Mouse (Mus musculus): Measurements from ENCODE around the gene Arhgef39.

Arhgef39 gene

GRCm38 (mm10) chr4:43499407-43500333 is at the start of gene Arhgef39:
Arhgef39 (minus strand) TSS chr4:43499695.
- no peak for DNase-seq (ENCODE audit: extremely low spot score, low read depth, low spot score)

DNA sequence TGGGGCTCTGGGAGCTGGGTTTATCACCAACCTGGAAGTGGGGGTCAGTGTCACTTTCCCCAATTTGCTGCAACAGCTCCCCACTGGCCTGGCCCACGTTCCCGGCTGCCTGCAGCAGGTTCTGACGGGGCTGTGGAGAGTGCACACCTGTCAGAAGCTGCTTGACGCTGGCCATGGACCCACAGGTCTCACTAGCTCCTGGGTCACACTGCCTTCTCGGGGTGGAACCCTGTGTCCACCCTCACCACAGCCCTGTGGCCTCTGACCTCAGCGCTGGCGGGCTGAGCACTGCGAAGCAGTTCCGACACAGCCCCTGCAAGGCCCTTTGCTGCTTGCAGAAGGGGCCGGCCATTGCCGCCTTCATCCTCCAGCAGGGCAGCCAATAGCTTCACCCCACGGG is 49.6 kb upstream of the Arhgef39 start:
- DNase-seq (ENCODE audit: extremely low spot score, low read depth, low spot score): no peak

- no peak for DNase-seq (ENCODE audit: extremely low spot score, low read depth, low spot score)
Observed at GRCm38 (mm10) chr4:43547160-43547559, 47.7 kb upstream of the Arhgef39 start.

DNA sequence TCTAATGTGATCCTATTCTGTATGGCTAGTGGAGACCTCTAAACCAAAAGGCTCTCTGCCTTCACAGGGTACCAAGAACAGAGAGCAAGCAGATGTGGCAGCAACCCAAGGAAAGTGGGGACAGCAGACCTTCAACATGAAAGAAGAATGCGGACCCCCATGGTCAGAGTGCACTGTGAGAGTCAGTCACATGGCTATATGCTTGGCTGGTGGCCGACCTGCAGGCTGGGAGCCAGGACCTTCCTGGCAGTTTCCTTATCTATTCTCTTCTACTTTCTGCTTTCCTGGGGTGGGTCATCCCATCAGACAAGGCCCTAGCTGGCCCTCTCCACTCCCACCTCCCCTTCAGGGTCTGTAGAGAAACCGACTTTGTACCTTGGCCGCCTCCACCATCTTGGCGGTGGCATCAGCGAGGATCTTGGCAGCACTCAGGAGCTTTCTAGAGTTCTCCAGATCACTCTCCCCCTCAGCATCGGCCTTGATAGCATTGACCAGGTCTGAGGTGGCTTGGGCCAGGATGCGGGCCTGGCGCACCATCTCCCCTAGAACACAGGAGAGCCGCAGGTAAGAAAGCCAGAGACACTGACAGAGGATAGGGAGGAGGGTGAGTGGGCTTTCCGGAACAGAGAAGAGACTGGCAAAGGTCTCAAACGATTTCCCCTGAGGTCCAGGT is 47.0 kb upstream of the Arhgef39 start:
- no peak for DNase-seq (ENCODE audit: extremely low spot score, low read depth, low spot score)

GRCm38 (mm10) chr4:43542044-43542443 is 42.5 kb upstream of the Arhgef39 start:
- no peak for DNase-seq (ENCODE audit: extremely low spot score, low read depth, low spot score)

DNA sequence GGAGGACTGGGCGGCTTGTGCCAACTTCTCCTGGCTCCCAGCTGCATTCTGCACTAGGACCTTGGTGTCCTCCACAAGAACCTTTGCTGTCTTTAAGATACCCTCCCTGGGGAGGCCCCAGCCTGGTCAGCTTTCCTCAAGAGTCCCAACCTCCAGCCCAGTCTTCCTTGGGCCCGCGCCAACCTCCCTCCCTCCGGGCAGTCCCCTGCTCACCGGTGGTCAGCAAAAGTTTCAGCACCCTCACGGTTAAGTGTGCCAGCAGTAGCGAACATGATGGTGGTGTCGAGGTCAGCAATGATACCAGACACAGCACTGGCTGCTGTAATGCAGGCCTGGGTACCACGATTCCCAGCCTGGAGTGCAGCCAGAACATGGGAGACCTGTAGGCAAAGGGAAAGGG is 36.5 kb upstream of the Arhgef39 start:
- no peak for DNase-seq (ENCODE audit: extremely low spot score, low read depth, low spot score)

GRCm38 (mm10) chr4:43535628-43536027 is 36.1 kb upstream of the Arhgef39 start:
- DNase-seq (ENCODE audit: extremely low spot score, low read depth, low spot score): no peak

DNA sequence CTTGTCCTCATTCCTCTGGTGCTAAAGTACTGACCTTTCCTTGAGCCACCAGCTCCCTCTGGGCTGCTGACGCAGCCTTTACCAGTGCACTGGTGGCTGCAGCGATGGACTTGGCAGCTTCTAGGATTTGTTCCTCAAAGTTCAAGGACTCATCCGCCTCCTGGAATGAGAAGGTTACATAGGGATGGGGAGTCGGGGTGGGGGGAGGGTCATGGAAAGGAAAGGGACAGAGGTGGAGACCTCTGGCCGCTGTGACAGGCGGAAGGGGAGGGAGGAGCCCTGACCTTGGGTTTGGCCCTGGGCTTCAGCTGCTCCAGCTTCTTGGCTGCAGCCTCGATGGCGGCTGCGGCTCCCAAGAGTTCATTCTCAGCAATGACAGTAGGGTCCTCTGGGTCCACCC is 33.8 kb upstream of the Arhgef39 start:
- no peak for DNase-seq (ENCODE audit: extremely low spot score, low read depth, low spot score)

- peak; percentile 58 for DNase-seq (ENCODE audit: extremely low spot score, low read depth, low spot score)
Observed at GRCm38 (mm10) chr4:43530581-43530980, 31.1 kb upstream of the Arhgef39 start.

DNA sequence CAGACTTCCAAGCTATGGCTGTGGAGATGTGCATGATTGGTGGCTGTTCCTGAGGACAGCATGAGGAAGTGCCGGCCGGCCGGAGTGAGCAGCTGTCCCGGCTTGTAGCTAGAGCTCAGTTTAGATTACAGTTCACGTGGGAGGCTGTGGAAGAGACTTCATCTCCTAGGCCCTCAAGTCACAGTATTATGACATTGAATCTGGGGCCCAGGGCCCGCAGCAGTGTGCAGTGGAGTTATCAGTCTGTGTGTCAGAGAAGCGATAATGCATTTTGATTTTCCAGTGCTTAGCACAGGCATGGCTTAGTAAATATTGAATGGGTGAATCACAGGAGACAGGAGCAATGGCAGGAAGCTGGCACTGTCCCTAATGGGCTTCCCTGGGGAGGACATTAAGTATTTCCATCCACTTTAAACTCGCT is 30.6 kb upstream of the Arhgef39 start:
- DNase-seq (ENCODE audit: extremely low spot score, low read depth, low spot score): no peak

DNA sequence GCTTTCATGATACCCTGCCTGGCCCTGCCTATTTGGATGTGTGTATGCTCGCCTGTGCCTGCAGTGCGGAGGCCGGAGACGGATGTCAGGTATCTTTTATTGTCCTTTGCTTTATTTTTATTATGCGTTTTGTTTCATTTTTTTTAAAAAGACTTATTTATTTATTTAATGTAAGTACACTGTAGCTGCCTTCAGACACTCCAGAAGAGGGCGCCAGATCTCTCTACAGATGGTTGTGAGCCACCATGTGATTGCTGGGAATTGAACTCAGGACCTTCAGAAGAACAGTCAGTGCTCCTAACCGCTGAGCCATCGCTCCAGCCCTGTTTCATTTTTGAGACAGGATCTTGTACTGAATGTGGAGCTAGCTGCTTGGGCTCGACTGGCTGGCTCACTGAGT is 29.0 kb upstream of the Arhgef39 start:
- DNase-seq (ENCODE audit: extremely low spot score, low read depth, low spot score): no peak

GRCm38 (mm10) chr4:43527880-43528279 is 28.4 kb upstream of the Arhgef39 start:
- no peak for DNase-seq (ENCODE audit: extremely low spot score, low read depth, low spot score)

DNA sequence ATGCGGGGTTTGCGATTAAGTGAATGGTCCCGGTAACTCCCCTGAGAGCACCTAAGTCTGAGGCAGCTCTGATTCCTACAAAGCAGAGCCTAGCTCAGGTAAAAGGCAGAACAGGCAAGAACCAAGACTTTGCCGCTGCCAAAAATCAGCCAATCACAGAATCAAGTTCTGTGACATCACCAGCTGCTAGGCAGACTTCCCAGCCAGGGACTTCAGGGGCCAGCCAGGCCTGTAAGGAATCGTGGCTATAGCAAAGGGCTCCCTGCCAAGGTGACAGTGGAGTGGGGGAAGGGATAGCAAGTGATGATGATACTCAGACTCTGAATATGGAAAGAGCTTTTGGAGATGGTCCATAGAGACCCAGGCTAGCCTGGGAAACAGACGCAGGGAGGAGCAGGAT is 20.5 kb upstream of the Arhgef39 start:
- DNase-seq (ENCODE audit: extremely low spot score, low read depth, low spot score): peak; percentile 92

GRCm38 (mm10) chr4:43519551-43519950 is 20.1 kb upstream of the Arhgef39 start:
- no peak for DNase-seq (ENCODE audit: extremely low spot score, low read depth, low spot score)

GRCm38 (mm10) chr4:43515764-43516708 is 16.5 kb upstream of the Arhgef39 start:
- DNase-seq (ENCODE audit: extremely low spot score, low read depth, low spot score): no peak

- no peak for DNase-seq (ENCODE audit: extremely low spot score, low read depth, low spot score)
Observed at GRCm38 (mm10) chr4:43513791-43514190, 14.3 kb upstream of the Arhgef39 start.

- no peak for DNase-seq (ENCODE audit: extremely low spot score, low read depth, low spot score)
Observed at GRCm38 (mm10) chr4:43513300-43513699, 13.8 kb upstream of the Arhgef39 start.

- no peak for DNase-seq (ENCODE audit: extremely low spot score, low read depth, low spot score)
Observed at GRCm38 (mm10) chr4:43512653-43513052, 13.2 kb upstream of the Arhgef39 start.

GRCm38 (mm10) chr4:43511675-43512454 is 12.4 kb upstream of the Arhgef39 start:
- DNase-seq (ENCODE audit: extremely low spot score, low read depth, low spot score): no peak

DNA sequence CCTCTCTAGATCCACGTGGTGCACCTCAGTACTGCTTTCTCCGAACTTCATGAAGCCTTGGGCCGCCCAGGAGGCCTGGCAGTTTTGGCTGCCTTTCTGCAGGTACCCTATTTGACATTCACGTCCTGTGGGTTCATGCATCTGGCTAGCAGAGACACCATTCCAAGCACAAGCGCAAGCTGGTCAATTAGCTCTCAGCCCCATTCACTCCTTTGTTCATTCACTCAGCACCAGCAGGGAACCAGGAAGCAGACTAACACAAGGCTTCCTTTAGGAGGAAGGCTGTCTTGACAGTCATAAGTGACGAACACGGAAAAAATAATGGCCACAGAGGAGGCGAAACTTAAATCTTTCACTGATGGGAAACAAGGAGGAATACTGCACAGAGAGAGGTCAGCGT is 9.6 kb upstream of the Arhgef39 start:
- no peak for DNase-seq (ENCODE audit: extremely low spot score, low read depth, low spot score)
